Mouse (Mus musculus) heart, embryonic 15.5 days (tissue): ENCODE measurements around the gene Gm4756. TPM values are rescaled to one million over a fixed set of nuclear protein-coding genes. Genes with fewer than 3 reads are reported as not detected.
"Not testable (repeated sequence)": the region's sequence is repeated elsewhere in the genome, so short reads cannot be mapped to it uniquely, and the experiment has no call there.

Source experiments
- ATAC-seq: fragments of 200-750 bp; cut with Nextera tagmentation; replicated peaks from 2 replicates; pipeline ENCODE4 v1.8.0; 2017; ENCODE audit warnings: low read depth, moderate TSS enrichment; ENCODE audit not compliant: insufficient number of reproducible peaks, insufficient read depth, low FRiP score
- H3K27ac ChIP-seq: fragments of 300-500 bp; sonication (generic); 2 replicates; pipeline ENCODE4 v1.5.1; 2015; ENCODE audit warnings: mild to moderate bottlenecking, inconsistent platforms
- H3K27me3 ChIP-seq: fragments of 300-500 bp; sonication (generic); 2 replicates; pipeline ENCODE4 v1.6.1; 2015; ENCODE audit warnings: inconsistent platforms
- H3K36me3 ChIP-seq: fragments of 300-500 bp; sonication (generic); 2 replicates; pipeline ENCODE4 v1.6.1; 2015; ENCODE audit warnings: mild to moderate bottlenecking, inconsistent platforms
- H3K4me1 ChIP-seq: fragments of 300-500 bp; sonication (generic); replicated peaks from 2 replicates; pipeline ENCODE4 v1.6.1; 2015; ENCODE audit warnings: inconsistent platforms
- H3K4me2 ChIP-seq: fragments of 300-500 bp; sonication (generic); 2 replicates; pipeline ENCODE4 v1.6.1; 2015; ENCODE audit warnings: inconsistent platforms, mild to moderate bottlenecking, moderate library complexity
- H3K4me3 ChIP-seq: fragments of 300-500 bp; sonication (generic); 2 replicates; pipeline ENCODE4 v1.5.1; 2015; ENCODE audit warnings: mild to moderate bottlenecking, inconsistent platforms
- H3K9ac ChIP-seq: fragments of 300-500 bp; sonication (generic); 2 replicates; pipeline ENCODE4 v1.6.1; 2015; ENCODE audit warnings: mild to moderate bottlenecking, inconsistent platforms
- H3K9me3 ChIP-seq: fragments of 300-500 bp; sonication (generic); replicated peaks from 2 replicates; pipeline ENCODE4 v1.6.1; 2016; ENCODE audit warnings: inconsistent platforms
- WGBS: fragments of 180-500 bp; shearing (Covaris S2); methylation state at CpG from one replicate; pipeline ENCODE4 v1.1.7; 2015; ENCODE audit warnings: mixed read lengths; 5-methylcytosine and 5-hydroxymethylcytosine counted together
- polyA plus RNA-seq: library from polyadenylated mRNA; unstranded; fragments of >200 nt; fragmentation: Nextera tagmentation; extraction: Ambion mirVana; gene quantifications from 2 replicates; pipeline ENCODE4 v1.2.1, GENCODE M21; 2015

Gm4756 gene
- polyA plus RNA-seq, 1 experiment from 2014 or later = not detected

GRCm38 (mm10) chr12:72638025-72638424, 11.4 kb downstream of the Gm4756 start:
- ATAC-seq = no peak
- no peak overlapping the region for H3K27ac ChIP-seq
- no peak overlapping the region for H3K9ac ChIP-seq
- no peaks in the 10 kb centered on the region for H3K27me3 ChIP-seq
- H3K9me3 ChIP-seq = peaks cover 9% of the 10 kb centered on the region; the same call in 1 of the 2 replicates
- 67% methylated on average over 3 of the region's 3 CpGs for WGBS
- H3K4me3 ChIP-seq = no peak overlapping the region
- H3K4me2 ChIP-seq = no peak overlapping the region
- H3K4me1 ChIP-seq = no peaks in the 10 kb centered on the region
- no peaks in the 10 kb centered on the region for H3K36me3 ChIP-seq

- no peak overlapping the region for H3K4me2 ChIP-seq
- H3K36me3 ChIP-seq = no peaks in the 10 kb centered on the region
- no peak overlapping the region for H3K27ac ChIP-seq
- H3K27me3 ChIP-seq = no peaks in the 10 kb centered on the region
- 84% methylated on average over 7 of the region's 7 CpGs for WGBS
- H3K9ac ChIP-seq = no peak overlapping the region
- no peak for ATAC-seq
- no peak overlapping the region for H3K4me3 ChIP-seq
- no peaks in the 10 kb centered on the region for H3K9me3 ChIP-seq
- no peaks in the 10 kb centered on the region for H3K4me1 ChIP-seq
Measured at GRCm38 (mm10) chr12:72628751-72629150, 20.7 kb downstream of the Gm4756 start.

- Histone ChIP-seq H3K27me3 (no peaks in the 10 kb centered on the region), H3K9me3 (no peaks in the 10 kb centered on the region), H3K4me3 (no peak overlapping the region), H3K9ac (no peak overlapping the region), H3K36me3 (no peaks in the 10 kb centered on the region), H3K27ac (no peak overlapping the region), H3K4me1 (no peaks in the 10 kb centered on the region), H3K4me2 (no peak overlapping the region)
- ATAC-seq = no peak
- 51% methylated on average over 5 of the region's 5 CpGs for WGBS
Measured at GRCm38 (mm10) chr12:72622853-72623496, 26.5 kb downstream of the Gm4756 start.

- Histone ChIP-seq H3K4me2 (no peak overlapping the region), H3K27me3 (no peaks in the 10 kb centered on the region), H3K9ac (no peak overlapping the region), H3K27ac (no peak overlapping the region), H3K36me3 (no peaks in the 10 kb centered on the region), H3K4me1 (no peaks in the 10 kb centered on the region), H3K4me3 (no peak overlapping the region), H3K9me3 (no peaks in the 10 kb centered on the region)
- no peak for ATAC-seq
- 71% methylated on average over 1 of the region's 1 CpGs for WGBS
Measured at GRCm38 (mm10) chr12:72621441-72621840, 28.0 kb downstream of the Gm4756 start.

GRCm38 (mm10) chr12:72620856-72621255, 28.6 kb downstream of the Gm4756 start:
- Histone ChIP-seq H3K9me3 (no peaks in the 10 kb centered on the region), H3K4me3 (no peak overlapping the region), H3K4me1 (no peaks in the 10 kb centered on the region), H3K27me3 (no peaks in the 10 kb centered on the region), H3K9ac (no peak overlapping the region), H3K36me3 (no peaks in the 10 kb centered on the region), H3K27ac (no peak overlapping the region), H3K4me2 (no peak overlapping the region)
- WGBS = 89% methylated on average over 7 of the region's 7 CpGs
- no peak for ATAC-seq

- Histone ChIP-seq H3K27me3 (no peaks in the 10 kb centered on the region), H3K4me2 (no peak overlapping the region), H3K36me3 (no peaks in the 10 kb centered on the region), H3K4me1 (no peaks in the 10 kb centered on the region), H3K9me3 (no peaks in the 10 kb centered on the region), H3K9ac (no peak overlapping the region), H3K27ac (no peak overlapping the region), H3K4me3 (no peak overlapping the region)
- ATAC-seq = no peak
- 85% methylated on average over 3 of the region's 3 CpGs for WGBS
Measured at GRCm38 (mm10) chr12:72612053-72612452, 37.4 kb downstream of the Gm4756 start.

- not testable (repeated sequence) for H3K27me3 ChIP-seq, H3K9ac ChIP-seq, ATAC-seq, H3K4me2 ChIP-seq, H3K4me3 ChIP-seq, H3K36me3 ChIP-seq, H3K27ac ChIP-seq, H3K4me1 ChIP-seq, H3K9me3 ChIP-seq
- WGBS = 88% methylated on average over 2 of the region's 2 CpGs
Measured at GRCm38 (mm10) chr12:72598731-72599130, 50.7 kb downstream of the Gm4756 start.

- Histone ChIP-seq H3K36me3 (no peaks in the 10 kb centered on the region), H3K9ac (no peak overlapping the region), H3K27me3 (no peaks in the 10 kb centered on the region), H3K4me1 (no peaks in the 10 kb centered on the region), H3K4me2 (no peak overlapping the region), H3K4me3 (no peak overlapping the region), H3K27ac (no peak overlapping the region), H3K9me3 (no peaks in the 10 kb centered on the region)
- WGBS = 61% methylated on average over 2 of the region's 2 CpGs
- no peak for ATAC-seq
Measured at GRCm38 (mm10) chr12:72594001-72594400, 55.5 kb downstream of the Gm4756 start.

- Histone ChIP-seq H3K4me2 (no peak overlapping the region), H3K9me3 (no peaks in the 10 kb centered on the region), H3K4me1 (no peaks in the 10 kb centered on the region), H3K9ac (no peak overlapping the region), H3K4me3 (no peak overlapping the region), H3K36me3 (no peaks in the 10 kb centered on the region), H3K27me3 (no peaks in the 10 kb centered on the region), H3K27ac (no peak overlapping the region)
- no peak for ATAC-seq
Measured at GRCm38 (mm10) chr12:72592991-72593390, 56.5 kb downstream of the Gm4756 start.

GRCm38 (mm10) chr12:72585339-72585738, 64.1 kb downstream of the Gm4756 start:
- Histone ChIP-seq H3K4me1 (no peaks in the 10 kb centered on the region), H3K27ac (no peak overlapping the region), H3K4me2 (no peak overlapping the region), H3K27me3 (no peaks in the 10 kb centered on the region), H3K9me3 (no peaks in the 10 kb centered on the region), H3K36me3 (no peaks in the 10 kb centered on the region), H3K4me3 (no peak overlapping the region), H3K9ac (no peak overlapping the region)
- ATAC-seq = no peak
- 80% methylated on average over 1 of the region's 1 CpGs for WGBS

- H3K9ac ChIP-seq = no peak overlapping the region
- 90% methylated on average over 2 of the region's 2 CpGs for WGBS
- ATAC-seq = no peak
Measured at GRCm38 (mm10) chr12:72583099-72583498, 66.4 kb downstream of the Gm4756 start.

GRCm38 (mm10) chr12:72582021-72582420, 67.4 kb downstream of the Gm4756 start:
- no peak overlapping the region for H3K27ac ChIP-seq
- no peaks in the 10 kb centered on the region for H3K9me3 ChIP-seq
- no peaks in the 10 kb centered on the region for H3K4me1 ChIP-seq
- H3K4me3 ChIP-seq = no peak overlapping the region
- H3K4me2 ChIP-seq = no peak overlapping the region
- H3K36me3 ChIP-seq = no peaks in the 10 kb centered on the region
- no peak for ATAC-seq
- H3K27me3 ChIP-seq = no peaks in the 10 kb centered on the region
- WGBS = 86% methylated on average over 3 of the region's 3 CpGs
- no peak overlapping the region for H3K9ac ChIP-seq

More at GRCm38 (mm10) chr12:72583099-72583498, 66.4 kb downstream of the Gm4756 start:
- Histone ChIP-seq H3K27ac (no peak overlapping the region), H3K4me3 (no peak overlapping the region), H3K27me3 (no peaks in the 10 kb centered on the region), H3K4me1 (no peaks in the 10 kb centered on the region), H3K4me2 (no peak overlapping the region), H3K36me3 (no peaks in the 10 kb centered on the region), H3K9me3 (no peaks in the 10 kb centered on the region)
